Mouse (Mus musculus) urinary bladder, adult 18-20 months (tissue): ENCODE measurements around the gene Echdc1.
"Not testable (repeated sequence)": the region's sequence is repeated elsewhere in the genome, so short reads cannot be mapped to it uniquely, and the experiment has no call there.

Source experiments
- DNase-seq, 2 experiments: peaks; one replicate each; pipeline ENCODE4 v3.0.0; 2022; ENCODE audit warnings: low spot score in 2 of 2, mixed read lengths in 2 of 2

Gene Echdc1

GRCm38 (mm10) chr10:29313064-29313638 is at the start of gene Echdc1:
Echdc1 (plus strand) TSS chr10:29313166.
- peak; percentile 71 to 77 for DNase-seq

- DNase-seq: no peak
Measured at GRCm38 (mm10) chr10:29281736-29282135, 31.2 kb upstream of the Echdc1 start.

- no peak for DNase-seq
Measured at GRCm38 (mm10) chr10:29285757-29286156, 27.2 kb upstream of the Echdc1 start.

GRCm38 (mm10) chr10:29302230-29302629 is 10.7 kb upstream of the Echdc1 start:
- DNase-seq: no peak

GRCm38 (mm10) chr10:29311480-29312219 is 1.3 kb upstream of the Echdc1 start:
- no peak for DNase-seq

- no peak for DNase-seq
Measured at GRCm38 (mm10) chr10:29313905-29314304, 939 bp downstream of the Echdc1 start.

- no peak for DNase-seq
Measured at GRCm38 (mm10) chr10:29324817-29325216, 11.9 kb downstream of the Echdc1 start.

GRCm38 (mm10) chr10:29333836-29334235 is 20.9 kb downstream of the Echdc1 start:
- DNase-seq: no peak

GRCm38 (mm10) chr10:29338355-29339056 is 25.5 kb downstream of the Echdc1 start:
- DNase-seq: peak in 1 of 2 experiments; percentile 50

- DNase-seq: no peak
Measured at GRCm38 (mm10) chr10:29344232-29344631, 31.3 kb downstream of the Echdc1 start.

GRCm38 (mm10) chr10:29346638-29347037 is 33.7 kb downstream of the Echdc1 start:
- DNase-seq: no peak

GRCm38 (mm10) chr10:29351420-29351819 is 38.5 kb downstream of the Echdc1 start:
- DNase-seq: no peak

- no peak for DNase-seq
Measured at GRCm38 (mm10) chr10:29352575-29352974, 39.6 kb downstream of the Echdc1 start.

GRCm38 (mm10) chr10:29354183-29354582 is 41.2 kb downstream of the Echdc1 start:
- no peak for DNase-seq

GRCm38 (mm10) chr10:29361095-29361463 is 48.1 kb downstream of the Echdc1 start:
- DNase-seq: no peak

GRCm38 (mm10) chr10:29361464-29362196 is 48.7 kb downstream of the Echdc1 start:
- peak; percentile 76 to 87 for DNase-seq

GRCm38 (mm10) chr10:29362197-29362900 is 49.4 kb downstream of the Echdc1 start, which contains the start of gene Rnf146:
Rnf146 (minus strand) TSS chr10:29362442.
- no peak for DNase-seq

GRCm38 (mm10) chr10:29374065-29374464 is 61.1 kb downstream of the Echdc1 start:
- DNase-seq: no peak

GRCm38 (mm10) chr10:29381558-29381957 is 68.6 kb downstream of the Echdc1 start:
- no peak for DNase-seq

- DNase-seq: not testable (repeated sequence)
Measured at GRCm38 (mm10) chr10:29394890-29395289, 81.9 kb downstream of the Echdc1 start.
